ENCODE assay signal across 8 mouse cellular contexts in genomic region chr4:148293319-148293718, GRCm38 (mm10). TPM values are rescaled to one million over a fixed set of nuclear protein-coding genes. Genes with fewer than 3 reads are reported as not detected.
DNase-seq lines count a peak whose midpoint lies in the region; ATAC-seq and TF ChIP-seq lines count a peak whose summit lies in the region.
"Had no signal": no experiment of that assay in that cellular context is flagged by ENCODE, and none has a peak within 500 bp of the region (broad histone marks: within the 10 kb centered on the region; RNA-seq: fewer than 3 reads in every experiment).

No protein-coding gene starts in this region.

- no peak overlapping the region for H3K9ac ChIP-seq in kidney, embryonic 15.5 days
- H3K9ac ChIP-seq in lung, postnatal 0 days (replicated peaks; ENCODE audit: low read depth): no peak overlapping the region
- H3K9ac ChIP-seq: embryonic facial prominence, embryonic 13.5 days had no signal

- DNase-seq in kidney, adult 18-20 months: peak; percentile 22
- peak; percentile 54 for DNase-seq in Muller cell, postnatal 12 days (ENCODE audit: inconsistent ontology term)
- DNase-seq in embryo, embryonic 10.5 days (ENCODE audit: low spot score): peak; percentile 83
- DNase-seq in lung, postnatal 0 days (ENCODE audit: low spot score): peak; percentile 30
- no peak for DNase-seq in B cell, adult 2 months

- no peaks in the 10 kb centered on the region for H3K9me3 ChIP-seq in kidney, embryonic 15.5 days (replicated peaks)
- H3K9me3 ChIP-seq in lung, postnatal 0 days (ENCODE audit: low read length): no peaks in the 10 kb centered on the region
- H3K9me3 ChIP-seq: embryonic facial prominence, embryonic 13.5 days had no signal

- H3K27me3 ChIP-seq in kidney, embryonic 15.5 days: peaks cover 25% of the 10 kb centered on the region
- 0 out of 2 replicates have a peak, but pooled peaks cover 4% of the 10 kb centered on the region for H3K27me3 ChIP-seq in lung, postnatal 0 days (replicated peaks; ENCODE audit: insufficient read depth, low read length)

- no peaks in the 10 kb centered on the region; the same call in 1 of the 2 replicates for H3K4me1 ChIP-seq in kidney, embryonic 15.5 days
- no peaks in the 10 kb centered on the region for H3K4me1 ChIP-seq in lung, postnatal 0 days (ENCODE audit: insufficient read depth, low read depth, low read length)
- H3K4me1 ChIP-seq: embryonic facial prominence, embryonic 13.5 days had no signal

- TF ChIP-seq EP300 in lung, postnatal 0 days (IDR thresholded peaks at IDR 0.05): no peak

- no peak for ATAC-seq in kidney, embryonic 15.5 days (replicated peaks; ENCODE audit: low FRiP score)
- no peak for ATAC-seq in lung, postnatal 0 days
- ATAC-seq in activated CD4-positive, CD25-positive, alpha-beta regulatory T cell, adult 4 months: no peak

- H3K4me2 ChIP-seq in kidney, embryonic 15.5 days: no peak overlapping the region
- H3K4me2 ChIP-seq in lung, postnatal 0 days (replicated peaks; ENCODE audit: low read depth, low read length): no peak overlapping the region
- H3K4me2 ChIP-seq: embryonic facial prominence, embryonic 13.5 days had no signal

- no peak overlapping the region for H3K27ac ChIP-seq in kidney, embryonic 15.5 days
- no peak overlapping the region for H3K27ac ChIP-seq in lung, postnatal 0 days (ENCODE audit: low read length)
- H3K27ac ChIP-seq: embryonic facial prominence, embryonic 13.5 days had no signal

- TF ChIP-seq CTCF in lung, postnatal 0 days (IDR thresholded peaks at IDR 0.05): no peak

- no peak overlapping the region for H3K4me3 ChIP-seq in kidney, embryonic 15.5 days (replicated peaks)
- H3K4me3 ChIP-seq in lung, postnatal 0 days (ENCODE audit: low read depth, low read length): no peak overlapping the region
- H3K4me3 ChIP-seq: embryonic facial prominence, embryonic 13.5 days had no signal

- no peaks in the 10 kb centered on the region for H3K36me3 ChIP-seq in kidney, embryonic 15.5 days
- no peaks in the 10 kb centered on the region for H3K36me3 ChIP-seq in lung, postnatal 0 days (ENCODE audit: insufficient read depth, low read length)
- H3K36me3 ChIP-seq: embryonic facial prominence, embryonic 13.5 days had no signal

- 5% methylated on average over 5 of the region's 5 CpGs for WGBS in kidney, embryonic 15.5 days
- WGBS in lung, postnatal 0 days: 13% methylated on average over 5 of the region's 5 CpGs

RNA-seq across cellular contexts. Expression of gene Disp3, which starts 5.6 kb away (rescaled TPM):
- 0.19 TPM in 2 replicates for polyA plus RNA-seq in kidney, embryonic 15.5 days (2015; fragmentation: Nextera tagmentation; extraction: Ambion mirVana)
- 0.02 and 0.12 TPM in 2 replicates for polyA plus RNA-seq in lung, postnatal 0 days (2015; fragmentation: Nextera tagmentation; extraction: Ambion mirVana)
- not detected for polyA plus RNA-seq in activated CD4-positive, CD25-positive, alpha-beta regulatory T cell, adult 4 months (2017; shearing (Covaris generic))

Comparison
In these comparisons a context has a peak if more than half of its experiments do, and no peak if none do; other contexts are left out.
1. DNase-seq: peak in kidney, adult 18-20 months (single experiment), Muller cell, postnatal 12 days (single experiment), embryo, embryonic 10.5 days (single experiment) and lung, postnatal 0 days (single experiment); none in B cell, adult 2 months (0 of 2).